In genomic region chr7:127744366-127745045, GRCm38 (mm10) we compare ENCODE assay signal across 8 mouse cellular contexts. TPM values are rescaled to one million over a fixed set of nuclear protein-coding genes. Genes with fewer than 3 reads are reported as not detected.
DNase-seq lines count a peak whose midpoint lies in the region; ATAC-seq and TF ChIP-seq lines count a peak whose summit lies in the region.

Gene Fbxl19, plus strand, starts transcription at chr7:127744543.

- WGBS in heart, embryonic 16.5 days, result under 1% methylated on average over 26 of the region's 26 CpGs
- WGBS in liver, embryonic 13.5 days (ENCODE audit: insufficient replicate concordance), result under 1% methylated on average over 26 of the region's 26 CpGs
- whole genome bisulfite sequencing in neural tube, embryonic 12.5 days, result 1% methylated on average over 26 of the region's 26 CpGs

- peak; percentile 86 to 93 for DNase-seq in kidney, postnatal 25 days
- peak; percentile 60 for DNase-seq in liver, embryonic 13.5 days
- peak; percentile 45 to 60 for DNase-seq in thymus, adult 18-20 months

- H3K4me2 ChIP-seq in heart, embryonic 16.5 days (ENCODE audit: low read depth, low read length), result peak within 1 kb of the TSS; percentile 98
- peak within 1 kb of the TSS; percentile 98 for H3K4me2 ChIP-seq in liver, embryonic 13.5 days
- H3K4me2 ChIP-seq in neural tube, embryonic 12.5 days (replicated peaks), result peak within 1 kb of the TSS; percentile 91

- peaks cover 7% of the 10 kb centered on the region; the same call in 1 of the 2 replicates for H3K4me1 ChIP-seq in bone marrow macrophage, adult 2 months (ENCODE audit: control insufficient read depth, insufficient read depth, low read length)
- H3K4me1 ChIP-seq in erythroblast, embryonic 14.5 days (ENCODE audit: control insufficient read depth), result peaks cover 35% of the 10 kb centered on the region
- peaks cover 7% of the 10 kb centered on the region for H3K4me1 ChIP-seq in heart, embryonic 16.5 days (ENCODE audit: control insufficient read depth, insufficient read depth, low read length)
- H3K4me1 ChIP-seq in liver, embryonic 13.5 days (replicated peaks), result peaks cover 37% of the 10 kb centered on the region
- H3K4me1 ChIP-seq in neural tube, embryonic 12.5 days, result peaks cover 24% of the 10 kb centered on the region

- TF ChIP-seq POLR2A in bone marrow macrophage, adult 2 months (IDR thresholded peaks at IDR 0.05; ENCODE audit: borderline replicate concordance, low read depth, low read length), result no peak

- peak within 1 kb of the TSS; percentile 82 for H3K9ac ChIP-seq in heart, embryonic 16.5 days (ENCODE audit: low read length)
- peak within 1 kb of the TSS; percentile 78 for H3K9ac ChIP-seq in liver, embryonic 13.5 days
- H3K9ac ChIP-seq in neural tube, embryonic 12.5 days, result peak within 1 kb of the TSS; percentile 93; the same call in 1 of the 2 replicates

- H3K4me3 ChIP-seq in bone marrow macrophage, adult 2 months (ENCODE audit: insufficient read depth, low read length), result peak within 1 kb of the TSS; percentile 85
- peak within 1 kb of the TSS; percentile 83 for H3K4me3 ChIP-seq in erythroblast, embryonic 14.5 days (replicated peaks)
- peak within 1 kb of the TSS; percentile 63 for H3K4me3 ChIP-seq in heart, embryonic 16.5 days (ENCODE audit: low read length)
- peak within 1 kb of the TSS; percentile 70 for H3K4me3 ChIP-seq in liver, embryonic 13.5 days (replicated peaks)
- H3K4me3 ChIP-seq in neural tube, embryonic 12.5 days, result peak within 1 kb of the TSS; percentile 94

- peaks cover 8% of the 10 kb centered on the region for H3K36me3 ChIP-seq in erythroblast, embryonic 14.5 days (ENCODE audit: control insufficient read depth)
- peaks cover 4% of the 10 kb centered on the region for H3K36me3 ChIP-seq in heart, embryonic 16.5 days (ENCODE audit: control insufficient read depth, insufficient read depth)
- peaks cover 17% of the 10 kb centered on the region for H3K36me3 ChIP-seq in liver, embryonic 13.5 days
- H3K36me3 ChIP-seq in neural tube, embryonic 12.5 days, result peaks cover 18% of the 10 kb centered on the region

- H3K27ac ChIP-seq in bone marrow macrophage, adult 2 months (ENCODE audit: insufficient read depth, low read depth, low read length), result peak within 1 kb of the TSS; percentile 52
- H3K27ac ChIP-seq in heart, embryonic 16.5 days (ENCODE audit: low read length), result peak within 1 kb of the TSS; percentile 93
- peak within 1 kb of the TSS; percentile 84 for H3K27ac ChIP-seq in liver, embryonic 13.5 days
- peak within 1 kb of the TSS; percentile 64 for H3K27ac ChIP-seq in neural tube, embryonic 12.5 days

- TF ChIP-seq CTCF in bone marrow macrophage, adult 2 months (IDR thresholded peaks at IDR 0.05; ENCODE audit: low read depth, low read length), result no peak; the same call in 1 of the 2 replicates

- no peaks in the 10 kb centered on the region; the same call in 1 of the 2 replicates for H3K9me3 ChIP-seq in erythroblast, embryonic 14.5 days (ENCODE audit: control insufficient read depth, low read length)
- no peaks in the 10 kb centered on the region; the same call in 1 of the 2 replicates for H3K9me3 ChIP-seq in heart, embryonic 16.5 days (replicated peaks; ENCODE audit: control insufficient read depth, low read length)
- H3K9me3 ChIP-seq in liver, embryonic 13.5 days (replicated peaks), result no peaks in the 10 kb centered on the region
- no peaks in the 10 kb centered on the region for H3K9me3 ChIP-seq in neural tube, embryonic 12.5 days

- ATAC-seq in CD4-positive, CD25-positive, alpha-beta regulatory T cell, adult 4 months, result peak; percentile 6
- no peak for ATAC-seq in heart, embryonic 16.5 days (replicated peaks; ENCODE audit: extremely low read depth, insufficient read depth, low FRiP score)
- ATAC-seq in liver, embryonic 13.5 days (ENCODE audit: low read depth), result no peak
- ATAC-seq in neural tube, embryonic 12.5 days (ENCODE audit: low FRiP score, low read depth), result no peak

- H3K27me3 ChIP-seq in erythroblast, embryonic 14.5 days (ENCODE audit: control insufficient read depth), result no peaks in the 10 kb centered on the region
- H3K27me3 ChIP-seq in heart, embryonic 16.5 days (ENCODE audit: control insufficient read depth, insufficient read depth, low read length), result no peaks in the 10 kb centered on the region
- H3K27me3 ChIP-seq in liver, embryonic 13.5 days, result no peaks in the 10 kb centered on the region
- no peaks in the 10 kb centered on the region for H3K27me3 ChIP-seq in neural tube, embryonic 12.5 days (replicated peaks)

RNA-seq across cellular contexts. Expression of gene Fbxl19, which starts in this region (rescaled TPM):
- polyA plus RNA-seq in CD4-positive, CD25-positive, alpha-beta regulatory T cell, adult 4 months (2017; shearing (Covaris generic)), result under 1 TPM; 0.12 to 0.62 TPM
- 11.9 and 16.5 TPM in 2 replicates for polyA plus RNA-seq in bone marrow macrophage, adult 2 months (2012; ENCODE audit: insufficient read depth, insufficient read length, missing spikeins)
- 8.2 and 9.9 TPM in 2 replicates for polyA plus RNA-seq in erythroblast, embryonic 14.5 days (2012)
- 1.3 and 2.1 TPM in 2 replicates for polyA plus RNA-seq in heart, embryonic 16.5 days (2015; fragmentation: Nextera tagmentation; extraction: Ambion mirVana)
- polyA plus RNA-seq in liver, embryonic 13.5 days (2015; fragmentation: Nextera tagmentation; extraction: Ambion mirVana), result 3.1 and 3.3 TPM in 2 replicates
- polyA plus RNA-seq in neural tube, embryonic 12.5 days (2016; fragmentation: Nextera tagmentation; extraction: Ambion mirVana), result 10.2 and 13.0 TPM in 2 replicates

Comparison
In these comparisons a context has a peak if more than half of its experiments do, and no peak if none do; other contexts are left out.
1. Peak in ATAC-seq in CD4-positive, CD25-positive, alpha-beta regulatory T cell, adult 4 months; RNA of the gene not detected or under 1 TPM.